Mouse (Mus musculus) embryonic facial prominence, embryonic 12.5 days (tissue): ENCODE data around the gene D930048N14Rik. TPM values are rescaled to one million over a fixed set of nuclear protein-coding genes. Genes with fewer than 3 reads are reported as not detected.
"Not testable (repeated sequence)": the region's sequence is repeated elsewhere in the genome, so short reads cannot be mapped to it uniquely, and the experiment has no call there.

Source experiments
- ATAC-seq: fragments of 200-750 bp; cut with Nextera tagmentation; 2 replicates; pipeline ENCODE4 v1.8.0; 2017; ENCODE audit not compliant: insufficient number of reproducible peaks, insufficient read depth, low FRiP score, low TSS enrichment
- H3K27ac ChIP-seq: fragments of 300-500 bp; sonication (generic); 2 replicates; pipeline ENCODE4 v1.5.1; 2016; ENCODE audit warnings: mild to moderate bottlenecking
- H3K27me3 ChIP-seq: fragments of 300-500 bp; sonication (generic); 2 replicates; pipeline ENCODE4 v1.6.1; 2016; ENCODE audit warnings: mild to moderate bottlenecking, moderate library complexity
- H3K36me3 ChIP-seq: fragments of 300-500 bp; sonication (generic); 2 replicates; pipeline ENCODE4 v1.6.1; 2016; ENCODE audit warnings: mild to moderate bottlenecking
- H3K4me1 ChIP-seq: fragments of 300-500 bp; sonication (generic); 2 replicates; pipeline ENCODE4 v1.6.1; 2016
- H3K4me2 ChIP-seq: fragments of 300-500 bp; sonication (generic); replicated peaks from 2 replicates; pipeline ENCODE4 v1.6.1; 2016; ENCODE audit warnings: mild to moderate bottlenecking, moderate library complexity
- H3K4me3 ChIP-seq: fragments of 300-500 bp; sonication (generic); 2 replicates; pipeline ENCODE4 v1.5.1; 2016; ENCODE audit warnings: mild to moderate bottlenecking
- H3K9ac ChIP-seq: fragments of 300-500 bp; sonication (generic); 2 replicates; pipeline ENCODE4 v1.6.1; 2016; ENCODE audit warnings: mild to moderate bottlenecking, moderate library complexity
- H3K9me3 ChIP-seq: fragments of 300-500 bp; sonication (generic); 2 replicates; pipeline ENCODE4 v1.6.1; 2016; ENCODE audit warnings: mild to moderate bottlenecking, moderate library complexity
- WGBS: fragments of 180-500 bp; shearing (Covaris S2); methylation state at CpG from one replicate; pipeline ENCODE4 v1.1.7; 2016; 5-methylcytosine and 5-hydroxymethylcytosine counted together
- polyA plus RNA-seq: library from polyadenylated mRNA; unstranded; fragments of >200 nt; fragmentation: Nextera tagmentation; extraction: Ambion mirVana; gene quantifications from 2 replicates; pipeline ENCODE4 v1.2.1, GENCODE M21; 2016

D930048N14Rik gene
- polyA plus RNA-seq, 1 experiment from 2014 or later, result 2.3 TPM

DNA sequence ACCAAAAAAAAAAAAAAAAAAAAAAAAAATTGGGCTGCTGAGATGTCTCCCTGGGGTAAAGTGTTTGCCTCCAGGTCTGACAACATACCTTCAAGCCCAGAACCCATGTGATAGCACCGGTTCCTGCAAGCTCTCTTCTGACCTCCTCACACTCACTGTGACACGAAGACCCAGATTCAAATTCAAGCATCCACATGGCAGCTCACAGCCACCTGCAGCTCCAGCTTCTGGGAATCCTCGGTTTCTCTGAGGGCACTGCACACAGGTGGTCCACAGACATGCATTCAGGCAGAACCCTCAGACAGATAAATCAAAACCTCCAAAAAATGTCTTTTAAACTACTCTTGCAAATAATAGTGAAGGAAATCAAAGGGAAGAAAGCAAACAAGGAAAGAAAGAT lies 28.7 kb downstream of the D930048N14Rik start:
- Histone ChIP-seq H3K4me2 (no peak overlapping the region), H3K27me3 (no peaks in the 10 kb centered on the region), H3K9ac (no peak overlapping the region), H3K9me3 (no peaks in the 10 kb centered on the region), H3K4me3 (no peak overlapping the region), H3K36me3 (no peaks in the 10 kb centered on the region), H3K27ac (no peak overlapping the region), H3K4me1 (peaks cover 4% of the 10 kb centered on the region; the same call in 1 of the 2 replicates)
- 73% methylated on average over 3 of the region's 3 CpGs for WGBS
- ATAC-seq, result no peak

DNA sequence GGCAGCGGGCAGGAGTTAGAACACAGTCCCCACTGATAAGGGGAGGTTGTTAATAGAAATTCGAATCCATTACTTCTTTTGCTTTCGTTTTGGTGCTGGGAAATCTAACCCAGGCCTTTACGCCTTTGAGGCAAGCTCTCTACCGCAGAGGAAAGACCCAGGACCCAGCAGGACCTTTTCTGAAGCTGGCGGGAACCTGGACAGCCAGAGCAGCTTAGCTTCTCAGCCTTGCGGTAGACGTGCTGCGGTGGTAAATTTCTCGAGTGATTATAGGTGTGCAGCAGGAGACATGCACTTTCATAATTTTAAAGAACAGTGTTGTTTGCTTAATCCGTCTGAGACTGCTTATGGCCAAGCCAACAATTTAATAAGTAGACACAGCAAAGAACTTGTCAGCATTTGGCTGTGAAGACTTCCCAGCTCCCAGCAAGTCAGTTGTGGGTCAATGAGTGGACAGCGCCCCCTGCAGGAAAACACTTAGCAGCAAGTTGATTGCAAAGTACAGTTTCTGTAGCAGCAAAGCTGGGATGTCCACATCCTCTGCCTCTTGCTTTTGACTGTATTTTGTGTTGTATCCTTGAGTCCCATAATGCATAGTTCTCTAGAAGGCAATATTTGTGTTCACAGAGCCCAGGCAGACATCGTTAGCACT lies 30.7 kb downstream of the D930048N14Rik start:
- Histone ChIP-seq H3K27ac (0 out of 2 replicates have a peak overlapping the region, but pooled peaks have one; percentile 9), H3K4me1 (peaks cover 4% of the 10 kb centered on the region; the same call in 1 of the 2 replicates), H3K4me2 (no peak overlapping the region), H3K36me3 (peaks cover 4% of the 10 kb centered on the region), H3K9ac (no peak overlapping the region; the same call in 1 of the 2 replicates), H3K9me3 (no peaks in the 10 kb centered on the region), H3K4me3 (no peak overlapping the region), H3K27me3 (no peaks in the 10 kb centered on the region)
- 31% methylated on average over 13 of the region's 13 CpGs for WGBS
- no peak for ATAC-seq

DNA sequence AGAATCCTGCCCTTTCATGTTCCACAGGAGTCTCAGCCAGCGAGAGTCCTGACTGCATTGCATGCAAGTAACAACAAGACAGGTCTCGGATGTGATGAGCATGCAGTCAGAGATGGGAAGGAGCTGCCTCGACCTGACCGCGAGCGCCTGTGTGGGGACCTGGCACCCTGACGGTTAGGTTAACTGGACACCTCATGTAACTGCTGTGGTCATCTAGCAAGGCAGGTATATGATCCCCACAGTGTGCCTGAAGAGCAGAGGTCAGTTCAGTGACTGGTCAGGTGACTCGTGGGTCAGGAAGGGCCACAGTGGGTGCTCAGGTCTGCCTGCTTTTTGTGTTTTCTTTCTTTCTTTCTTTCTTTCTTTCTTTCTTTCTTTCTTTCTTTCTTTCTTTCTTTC lies 31.2 kb downstream of the D930048N14Rik start:
- peaks cover 4% of the 10 kb centered on the region for H3K36me3 ChIP-seq
- peaks cover 4% of the 10 kb centered on the region; the same call in 1 of the 2 replicates for H3K4me1 ChIP-seq
- H3K4me3 ChIP-seq, result no peak overlapping the region
- WGBS, result 47% methylated on average over 8 of the region's 8 CpGs
- no peak overlapping the region for H3K4me2 ChIP-seq
- no peaks in the 10 kb centered on the region for H3K27me3 ChIP-seq
- H3K27ac ChIP-seq, result 0 out of 2 replicates have a peak overlapping the region, but pooled peaks have one; percentile 9
- no peaks in the 10 kb centered on the region for H3K9me3 ChIP-seq
- H3K9ac ChIP-seq, result no peak overlapping the region
- no peak for ATAC-seq

DNA sequence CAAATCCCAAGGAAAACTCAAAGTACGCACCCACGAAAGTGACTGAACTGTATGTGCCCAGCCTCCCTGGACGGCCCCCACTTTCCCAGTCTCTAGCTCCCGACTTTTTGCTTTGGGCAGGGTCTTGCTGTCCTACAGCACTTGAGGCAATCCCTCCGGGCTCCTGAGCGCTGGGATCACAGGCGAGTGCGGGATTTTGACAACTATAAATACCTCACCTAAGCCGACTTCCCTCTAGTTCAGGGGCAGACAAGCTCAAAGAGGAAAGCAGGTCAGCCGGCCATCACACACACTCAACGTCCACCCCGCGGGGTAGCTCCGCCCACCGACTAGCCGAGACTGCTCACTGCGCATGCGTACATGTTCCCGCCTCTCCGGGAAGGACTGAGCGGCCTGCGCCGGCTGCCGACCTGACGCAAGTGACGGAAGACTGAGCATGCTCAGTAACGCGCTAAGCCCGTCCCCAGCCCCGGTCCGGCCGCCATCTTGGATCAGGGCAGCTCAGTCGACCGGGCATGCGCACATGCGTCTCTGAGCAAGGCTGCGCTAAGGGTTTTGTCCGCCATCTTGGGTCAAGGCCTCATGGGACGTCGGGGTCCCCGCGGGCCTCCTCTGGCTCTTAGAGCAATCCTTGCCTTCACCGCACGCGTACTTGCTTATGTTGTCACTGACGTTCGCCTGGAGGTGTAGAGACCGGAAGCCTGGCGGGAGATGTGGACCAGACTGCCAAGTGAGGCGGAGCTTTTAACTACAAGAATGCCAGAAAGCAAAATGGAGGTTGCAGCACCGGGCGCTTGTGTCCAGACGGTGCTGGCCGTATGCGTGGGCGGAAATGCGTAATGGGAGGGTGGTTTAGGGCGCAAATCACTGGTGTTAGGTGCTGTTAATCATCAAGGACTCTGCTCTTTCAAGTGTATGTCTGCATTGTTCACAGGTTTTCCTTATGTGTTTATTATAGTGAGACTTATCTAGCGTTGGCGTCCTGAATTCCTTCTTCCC lies 37.9 kb downstream of the D930048N14Rik start, which contains the start of gene 0610009B22Rik:
Gene 0610009B22Rik (minus strand): TSS at position 545 of the 999 bp plus-strand sequence.
- Histone ChIP-seq H3K9me3 (no peaks in the 10 kb centered on the region), H3K4me2 (peak within 1 kb of the TSS; percentile 66), H3K9ac (peak within 1 kb of the TSS; percentile 81), H3K27me3 (no peaks in the 10 kb centered on the region), H3K27ac (peak within 1 kb of the TSS; percentile 99), H3K4me3 (peak within 1 kb of the TSS; percentile 71), H3K36me3 (peaks cover 4% of the 10 kb centered on the region), H3K4me1 (peaks cover 8% of the 10 kb centered on the region)
- WGBS, result under 1% methylated on average over 60 of the region's 60 CpGs
- ATAC-seq, result peak; percentile 99

DNA sequence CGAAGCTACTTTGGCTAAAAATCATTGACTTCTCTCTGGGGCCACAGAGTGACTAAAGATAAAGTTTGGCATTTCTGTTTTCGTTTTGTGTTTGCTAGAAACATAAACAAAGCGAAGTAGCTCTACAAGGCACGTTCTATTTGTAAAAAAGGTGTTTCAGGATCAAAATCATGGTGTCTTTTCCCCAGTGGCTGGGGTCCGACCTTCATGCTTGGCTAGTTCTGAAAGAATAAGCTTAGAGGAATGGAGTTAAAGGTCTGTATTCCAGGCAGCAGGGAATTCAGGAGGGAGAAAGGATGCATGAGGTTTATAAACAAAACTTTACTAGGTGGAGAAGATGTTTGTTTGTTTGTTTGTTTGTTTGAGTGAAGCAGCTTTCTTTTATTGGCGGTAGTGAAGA lies 38.6 kb downstream of the D930048N14Rik start:
- Histone ChIP-seq H3K27ac (peak overlapping the region; percentile 99), H3K4me3 (peak overlapping the region; percentile 71), H3K9me3 (no peaks in the 10 kb centered on the region), H3K36me3 (peaks cover 4% of the 10 kb centered on the region), H3K4me2 (peak overlapping the region; percentile 66), H3K27me3 (no peaks in the 10 kb centered on the region), H3K4me1 (peaks cover 8% of the 10 kb centered on the region), H3K9ac (peak overlapping the region; percentile 44; the same call in 1 of the 2 replicates)
- no peak for ATAC-seq
- WGBS, result 26% methylated on average over 6 of the region's 6 CpGs

DNA sequence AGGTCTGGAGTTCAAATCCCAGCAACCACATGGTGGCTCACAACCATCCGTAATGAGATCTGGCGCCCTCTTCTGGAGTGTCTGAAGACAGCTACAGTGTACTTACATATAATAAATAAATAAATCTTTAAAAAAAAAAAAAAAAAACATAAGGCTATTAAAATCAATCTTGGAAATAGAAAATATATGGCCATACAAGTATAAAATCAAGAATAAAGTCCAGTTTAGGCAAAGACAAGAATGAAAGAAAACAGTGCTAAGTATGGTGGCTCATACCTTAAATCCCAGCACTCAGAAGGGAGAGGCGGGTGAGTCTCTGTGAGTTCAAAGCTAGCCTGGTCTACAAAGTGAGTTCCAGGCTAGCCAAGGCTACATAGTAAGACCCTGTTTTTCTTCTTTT lies 39.8 kb downstream of the D930048N14Rik start:
- ATAC-seq, H3K27ac ChIP-seq, H3K4me1 ChIP-seq, H3K4me2 ChIP-seq, H3K9me3 ChIP-seq, H3K9ac ChIP-seq, H3K36me3 ChIP-seq, H3K4me3 ChIP-seq, H3K27me3 ChIP-seq: not testable (repeated sequence)
- WGBS, result 68% methylated on average over 2 of the region's 3 CpGs

DNA sequence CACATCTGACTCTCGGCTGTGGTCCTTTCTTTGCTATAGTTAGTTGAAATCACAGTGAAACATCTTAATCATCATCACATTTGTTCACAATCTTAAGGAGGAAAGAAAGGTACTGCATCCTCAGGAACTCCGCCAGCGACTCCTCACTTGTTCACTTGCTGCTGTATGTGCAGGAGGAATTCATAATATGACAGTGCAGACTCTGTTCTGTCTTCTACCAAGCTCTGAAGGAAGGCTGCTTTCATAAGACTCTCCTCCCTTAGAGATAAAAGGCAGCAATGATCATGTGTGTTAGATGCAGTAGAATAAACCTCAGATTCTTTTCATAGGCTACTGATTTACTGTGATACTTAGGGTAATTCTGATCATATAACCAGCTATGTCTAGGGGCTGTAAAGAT lies 44.2 kb downstream of the D930048N14Rik start:
- no peaks in the 10 kb centered on the region for H3K27me3 ChIP-seq
- no peak overlapping the region for H3K9ac ChIP-seq
- H3K4me1 ChIP-seq, result no peaks in the 10 kb centered on the region
- H3K27ac ChIP-seq, result no peak overlapping the region
- ATAC-seq, result no peak
- H3K4me2 ChIP-seq, result no peak overlapping the region
- peaks cover 37% of the 10 kb centered on the region for H3K36me3 ChIP-seq
- H3K9me3 ChIP-seq, result no peaks in the 10 kb centered on the region
- no peak overlapping the region for H3K4me3 ChIP-seq
- WGBS, result 97% methylated on average over 3 of the region's 3 CpGs

DNA sequence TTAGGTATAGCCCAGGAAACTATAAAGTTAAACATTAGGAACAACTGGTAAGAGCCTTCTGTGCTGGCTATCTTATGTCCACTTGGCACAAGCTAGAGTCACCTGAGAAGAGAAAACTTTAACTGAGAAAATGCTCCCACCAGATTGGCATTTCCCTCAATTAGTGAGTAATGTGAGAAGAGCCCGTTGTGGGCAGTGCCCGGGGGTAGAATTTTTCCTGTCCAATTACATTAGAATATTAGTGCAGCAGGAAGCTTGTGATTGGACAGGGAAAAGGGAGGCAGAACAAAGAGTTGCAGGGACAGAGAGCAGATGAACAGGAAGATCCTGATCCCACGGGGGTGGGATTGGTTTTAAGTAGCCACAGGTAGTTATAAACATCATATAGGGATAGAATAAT lies 52.1 kb downstream of the D930048N14Rik start:
- Histone ChIP-seq H3K9ac (no peak overlapping the region), H3K4me1 (no peaks in the 10 kb centered on the region), H3K36me3 (peaks cover 63% of the 10 kb centered on the region), H3K4me3 (no peak overlapping the region), H3K27ac (no peak overlapping the region), H3K9me3 (no peaks in the 10 kb centered on the region), H3K27me3 (no peaks in the 10 kb centered on the region), H3K4me2 (no peak overlapping the region)
- ATAC-seq, result no peak
- 26% methylated on average over 3 of the region's 3 CpGs for WGBS

DNA sequence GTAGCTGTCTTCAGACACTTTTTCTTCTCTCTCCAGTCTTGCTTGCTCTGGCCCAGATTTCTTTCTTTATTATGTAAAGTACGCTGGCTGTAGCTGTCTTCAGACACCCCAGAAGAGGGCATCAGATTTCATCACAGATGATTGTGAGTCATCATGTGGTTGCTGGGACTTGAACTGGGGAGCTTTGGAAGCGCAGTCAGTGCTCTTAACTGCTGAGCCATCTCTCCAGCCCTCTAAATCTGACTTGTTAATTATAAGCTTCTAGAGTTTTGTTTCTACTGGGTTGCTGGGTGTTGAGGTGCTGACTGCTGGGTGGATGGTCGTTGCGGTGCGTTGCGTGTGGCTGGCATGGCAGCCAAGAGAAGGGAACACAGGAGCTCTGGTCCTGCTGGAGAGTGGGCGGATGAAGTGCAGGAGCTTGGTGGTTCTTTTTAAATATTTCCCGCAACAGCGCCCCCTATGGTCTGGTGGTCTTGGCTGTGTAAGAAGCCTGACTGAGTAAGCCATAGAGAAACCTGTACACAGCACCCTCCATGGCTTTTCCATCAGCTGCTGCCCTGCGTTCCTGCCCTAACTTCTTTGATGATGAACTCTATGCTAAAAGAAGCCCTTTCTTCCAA lies 52.7 kb downstream of the D930048N14Rik start:
- no peaks in the 10 kb centered on the region for H3K4me1 ChIP-seq
- no peaks in the 10 kb centered on the region for H3K27me3 ChIP-seq
- no peak overlapping the region for H3K9ac ChIP-seq
- WGBS, result 62% methylated on average over 10 of the region's 10 CpGs
- H3K4me3 ChIP-seq, result no peak overlapping the region
- no peaks in the 10 kb centered on the region for H3K9me3 ChIP-seq
- H3K4me2 ChIP-seq, result no peak overlapping the region
- ATAC-seq, result no peak
- peaks cover 63% of the 10 kb centered on the region for H3K36me3 ChIP-seq
- no peak overlapping the region for H3K27ac ChIP-seq

DNA sequence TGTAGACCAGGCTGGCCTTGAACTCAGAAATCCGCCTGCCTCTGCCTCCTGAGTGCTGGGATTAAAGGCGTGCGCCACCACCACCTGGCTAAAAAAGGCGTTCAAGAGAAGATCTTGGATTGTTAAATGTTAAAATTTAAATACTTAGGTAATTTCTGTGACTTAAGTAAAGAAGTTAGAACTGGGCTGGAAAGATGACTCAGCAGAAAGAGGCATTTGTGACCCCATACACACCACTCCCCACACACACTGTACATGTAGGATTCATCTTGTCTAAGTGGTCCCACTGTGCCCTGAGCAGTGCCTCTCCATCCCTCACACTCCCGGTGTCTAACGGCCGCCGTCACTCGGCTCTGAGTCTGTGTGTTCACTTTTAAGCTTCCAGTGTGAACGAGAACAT lies 55.7 kb downstream of the D930048N14Rik start:
- Histone ChIP-seq H3K27me3 (no peaks in the 10 kb centered on the region), H3K9ac (no peak overlapping the region), H3K4me2 (no peak overlapping the region), H3K36me3 (peaks cover 52% of the 10 kb centered on the region), H3K4me1 (no peaks in the 10 kb centered on the region), H3K4me3 (no peak overlapping the region), H3K9me3 (no peaks in the 10 kb centered on the region), H3K27ac (no peak overlapping the region)
- no peak for ATAC-seq
- 95% methylated on average over 10 of the region's 10 CpGs for WGBS

DNA sequence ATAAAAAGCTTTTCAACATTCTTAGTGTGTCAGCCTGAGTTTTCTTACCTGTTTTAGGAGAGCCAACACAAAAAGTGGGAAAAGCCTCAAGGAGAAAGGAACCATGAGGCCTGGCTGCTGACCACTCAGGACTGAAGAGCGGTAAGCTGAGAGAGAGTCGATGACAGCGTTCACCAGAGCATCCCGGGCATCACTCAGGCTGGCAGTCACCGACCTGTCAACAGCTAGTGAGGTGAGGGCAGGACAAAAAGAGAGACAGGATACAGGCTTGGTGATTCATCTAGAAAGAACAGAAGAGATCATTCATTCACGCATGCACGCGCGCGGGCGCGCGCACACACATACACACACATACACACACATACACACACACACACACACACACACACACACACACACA lies 56.3 kb downstream of the D930048N14Rik start:
- no peak for ATAC-seq
- Histone ChIP-seq H3K4me2 (no peak overlapping the region), H3K4me1 (no peaks in the 10 kb centered on the region), H3K9me3 (no peaks in the 10 kb centered on the region), H3K27ac (no peak overlapping the region), H3K36me3 (peaks cover 52% of the 10 kb centered on the region), H3K4me3 (no peak overlapping the region), H3K9ac (no peak overlapping the region), H3K27me3 (no peaks in the 10 kb centered on the region)
- 94% methylated on average over 6 of the region's 13 CpGs for WGBS
